Mouse (Mus musculus) heart, embryonic 10.5 days (tissue): Measurements from ENCODE around the gene Fgfr2. TPM values are rescaled to one million over a fixed set of nuclear protein-coding genes. Genes with fewer than 3 reads are reported as not detected.

Experiments used
- DNase-seq: peaks from one replicate; pipeline ENCODE4 v3.0.0-alpha.2; 2017; ENCODE audit warnings: low spot score
- H3K27ac ChIP-seq: fragments of 300-500 bp; sonication (generic); 2 replicates; pipeline ENCODE4 v1.5.1; 2016; ENCODE audit warnings: mild to moderate bottlenecking
- H3K27me3 ChIP-seq: fragments of 300-500 bp; sonication (generic); 2 replicates; pipeline ENCODE4 v1.6.1; 2016; ENCODE audit warnings: mild to moderate bottlenecking; ENCODE audit not compliant: poor library complexity, insufficient read depth, severe bottlenecking
- H3K36me3 ChIP-seq: fragments of 300-500 bp; sonication (generic); 2 replicates; pipeline ENCODE4 v1.6.1; 2016; ENCODE audit warnings: mild to moderate bottlenecking, moderate library complexity
- H3K4me1 ChIP-seq: fragments of 300-500 bp; sonication (generic); 2 replicates; pipeline ENCODE4 v1.6.1; 2016; ENCODE audit warnings: mild to moderate bottlenecking
- H3K4me3 ChIP-seq: fragments of 300-500 bp; sonication (generic); 2 replicates; pipeline ENCODE4 v1.5.1; 2016; ENCODE audit warnings: mild to moderate bottlenecking, moderate library complexity
- H3K9me3 ChIP-seq: fragments of 300-500 bp; sonication (generic); 2 replicates; pipeline ENCODE4 v1.6.1; 2016; ENCODE audit warnings: mild to moderate bottlenecking, moderate library complexity
- WGBS: fragments of 180-500 bp; shearing (Covaris S2); methylation state at CpG from one replicate; pipeline ENCODE4 v1.1.7; 2016; 5-methylcytosine and 5-hydroxymethylcytosine counted together
- polyA plus RNA-seq: library from polyadenylated mRNA; unstranded; fragments of >200 nt; fragmentation: Nextera tagmentation; extraction: Ambion mirVana; gene quantifications from 2 replicates; pipeline ENCODE4 v1.2.1, GENCODE M21; 2016

Fgfr2 gene
- polyA plus RNA-seq, 1 experiment from 2014 or later, result 46.6 TPM

- no peak for DNase-seq
- Histone ChIP-seq H3K9me3 (no peaks in the 10 kb centered on the region), H3K4me1 (peaks cover 45% of the 10 kb centered on the region), H3K4me3 (no peak overlapping the region), H3K27me3 (no peaks in the 10 kb centered on the region), H3K36me3 (peaks cover 16% of the 10 kb centered on the region), H3K27ac (no peak overlapping the region)
- WGBS, result 46% methylated on average over 2 of the region's 2 CpGs
Measured at GRCm38 (mm10) chr7:132751716-132752115, 371.4 kb downstream of the Fgfr2 start.

DNA sequence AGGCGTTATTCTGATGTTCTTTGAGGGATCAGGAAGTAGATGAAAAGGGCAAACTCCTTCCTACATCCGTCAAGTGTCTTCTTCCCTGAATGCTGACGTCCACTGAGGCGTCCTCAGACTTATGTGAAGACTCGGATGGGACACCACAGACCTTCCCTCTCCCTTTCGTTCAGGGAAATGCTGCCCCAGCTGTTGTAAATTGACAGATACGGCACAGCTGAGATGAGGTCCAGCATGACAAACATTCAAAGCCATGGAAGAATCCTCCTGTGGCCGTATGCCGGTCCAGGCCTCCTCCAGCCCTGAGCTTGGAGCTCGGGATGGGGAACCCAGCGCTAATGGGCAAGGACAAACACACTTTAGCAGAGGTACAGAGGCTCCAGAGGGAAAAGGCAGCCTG lies 373.6 kb downstream of the Fgfr2 start:
- H3K9me3 ChIP-seq, result no peaks in the 10 kb centered on the region
- peaks cover 31% of the 10 kb centered on the region for H3K4me1 ChIP-seq
- no peak overlapping the region for H3K27ac ChIP-seq
- no peaks in the 10 kb centered on the region for H3K27me3 ChIP-seq
- peaks cover 14% of the 10 kb centered on the region for H3K36me3 ChIP-seq
- no peak overlapping the region for H3K4me3 ChIP-seq
- DNase-seq, result no peak
- 89% methylated on average over 11 of the region's 11 CpGs for WGBS

- no peak for DNase-seq
- no peak overlapping the region for H3K27ac ChIP-seq
- H3K4me1 ChIP-seq, result peaks cover 19% of the 10 kb centered on the region; the same call in 1 of the 2 replicates
- 73% methylated on average over 3 of the region's 3 CpGs for WGBS
- H3K4me3 ChIP-seq, result no peak overlapping the region
- no peaks in the 10 kb centered on the region for H3K27me3 ChIP-seq
- peaks cover 14% of the 10 kb centered on the region for H3K36me3 ChIP-seq
- no peaks in the 10 kb centered on the region for H3K9me3 ChIP-seq
Measured at GRCm38 (mm10) chr7:132748076-132748769, 374.9 kb downstream of the Fgfr2 start.

- Histone ChIP-seq H3K27me3 (no peaks in the 10 kb centered on the region), H3K4me1 (peaks cover 18% of the 10 kb centered on the region; the same call in 1 of the 2 replicates), H3K9me3 (no peaks in the 10 kb centered on the region), H3K27ac (no peak overlapping the region), H3K36me3 (peaks cover 18% of the 10 kb centered on the region), H3K4me3 (no peak overlapping the region)
- no peak for DNase-seq
- 66% methylated on average over 6 of the region's 6 CpGs for WGBS
Measured at GRCm38 (mm10) chr7:132747096-132747495, 376.1 kb downstream of the Fgfr2 start.

DNA sequence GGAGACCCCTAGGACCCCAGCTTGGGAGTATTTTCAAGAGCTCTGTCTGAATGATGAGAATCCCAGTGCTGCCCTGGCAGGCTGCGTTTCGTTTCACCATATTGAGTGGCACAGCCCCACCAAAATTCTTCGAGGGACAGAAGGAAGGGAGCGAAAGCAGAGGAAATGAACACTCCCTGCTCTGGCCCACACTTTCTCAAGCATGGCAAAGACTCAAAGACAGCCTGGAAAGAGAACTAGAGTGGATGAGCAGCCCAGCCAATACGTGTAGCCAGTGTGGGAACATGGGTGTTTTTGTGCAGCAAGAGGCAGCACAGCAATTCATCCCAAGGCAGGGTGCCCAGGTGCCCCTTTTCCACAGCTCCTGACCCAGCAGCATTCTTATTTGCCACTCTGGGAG lies 380.2 kb downstream of the Fgfr2 start:
- 86% methylated on average over 5 of the region's 5 CpGs for WGBS
- H3K27me3 ChIP-seq, result no peaks in the 10 kb centered on the region
- no peak for DNase-seq

DNA sequence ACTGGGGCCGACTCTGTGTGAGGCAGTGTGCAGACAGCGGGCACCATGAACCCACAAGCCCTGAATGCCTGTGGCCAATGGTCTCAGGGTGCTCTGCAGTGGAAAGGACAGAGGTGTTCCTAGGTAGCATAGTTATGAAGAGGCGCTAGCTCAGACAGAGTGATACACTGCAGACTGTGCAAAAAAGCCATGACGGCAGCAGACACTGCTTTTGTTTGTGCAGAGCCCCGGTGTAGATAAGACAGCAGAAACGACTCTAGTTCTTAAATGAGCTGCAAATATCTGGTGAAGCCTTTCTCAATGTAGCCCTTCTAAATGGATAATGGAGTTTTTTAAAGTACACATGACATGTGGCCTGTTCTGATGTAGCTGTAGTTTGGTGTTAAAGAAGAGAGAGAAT lies 383.3 kb downstream of the Fgfr2 start:
- H3K27ac ChIP-seq, result 0 out of 2 replicates have a peak overlapping the region, but pooled peaks have one; percentile 23
- peaks cover 56% of the 10 kb centered on the region for H3K4me1 ChIP-seq

More for the DNA sequence above, 380.2 kb downstream of the Fgfr2 start:
- Histone ChIP-seq H3K9me3 (no peaks in the 10 kb centered on the region), H3K4me1 (peaks cover 31% of the 10 kb centered on the region), H3K4me3 (no peak overlapping the region), H3K27ac (no peak overlapping the region), H3K36me3 (0 out of 2 replicates have a peak, but pooled peaks cover 6% of the 10 kb centered on the region)

DNA sequence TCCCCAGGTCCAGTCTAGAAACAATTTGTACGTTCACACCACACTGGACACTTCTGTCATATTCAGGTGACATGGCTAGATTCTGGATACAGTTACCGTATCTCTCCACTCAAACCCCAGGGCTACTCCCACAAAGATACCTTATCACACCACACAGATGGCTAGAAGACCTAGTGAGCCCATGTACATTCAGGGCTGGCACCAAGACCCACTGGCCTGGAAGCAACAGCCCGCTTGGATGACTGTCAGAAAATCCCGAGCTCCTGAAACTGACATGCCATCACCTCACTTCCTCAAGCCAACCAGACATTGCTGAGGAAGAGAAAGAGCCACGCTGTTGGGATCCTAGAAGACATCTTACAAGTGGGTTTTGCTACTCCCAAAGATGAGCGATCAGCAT lies 384.3 kb downstream of the Fgfr2 start:
- 83% methylated on average over 6 of the region's 6 CpGs for WGBS
- H3K27ac ChIP-seq, result peak overlapping the region; percentile 9; the same call in 1 of the 2 replicates

More for the DNA sequence above, 383.3 kb downstream of the Fgfr2 start:
- 0 out of 2 replicates have a peak, but pooled peaks cover 7% of the 10 kb centered on the region for H3K36me3 ChIP-seq
- DNase-seq, result no peak
- 56% methylated on average over 6 of the region's 6 CpGs for WGBS
- H3K9me3 ChIP-seq, result no peaks in the 10 kb centered on the region
- no peak overlapping the region for H3K4me3 ChIP-seq
- H3K27me3 ChIP-seq, result no peaks in the 10 kb centered on the region

DNA sequence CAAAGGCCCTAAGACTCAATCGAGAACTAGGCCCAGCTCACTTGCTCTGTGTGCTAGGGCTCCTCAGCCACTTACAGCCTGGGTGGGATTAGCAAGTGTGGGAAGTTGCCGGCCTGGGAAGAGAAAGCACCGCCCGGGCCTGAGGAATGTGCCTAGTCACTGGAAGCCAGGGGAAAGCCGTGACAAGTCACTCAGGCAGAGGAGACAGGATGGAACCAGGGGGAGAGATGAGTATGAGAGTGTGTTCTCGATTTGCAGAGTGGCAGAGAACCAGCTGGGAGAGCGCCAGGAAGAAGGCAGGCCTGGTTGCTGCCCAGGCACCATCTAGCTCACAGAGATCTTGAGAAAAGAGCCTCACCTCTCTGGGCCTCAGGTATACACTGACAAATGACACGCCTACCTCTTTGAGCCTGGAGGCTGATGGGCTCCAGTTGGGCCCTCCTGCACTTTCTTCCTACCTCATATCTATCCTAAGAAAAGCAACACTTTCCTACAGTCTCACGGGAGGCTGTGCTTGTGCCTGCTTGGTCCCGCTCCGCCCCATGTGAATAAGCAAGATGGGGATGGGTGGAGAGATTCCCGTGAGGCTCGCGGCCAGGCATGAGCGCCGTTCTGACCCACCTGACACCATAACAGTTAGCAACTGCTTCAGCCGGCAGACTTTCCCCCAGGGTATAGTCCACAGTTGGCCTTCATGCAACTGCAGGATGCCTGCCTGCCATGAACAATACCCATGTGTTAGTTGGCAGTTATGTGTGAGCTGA lies 386.9 kb downstream of the Fgfr2 start:
- peak; percentile 82 for DNase-seq
- H3K4me1 ChIP-seq, result peaks cover 81% of the 10 kb centered on the region
- no peaks in the 10 kb centered on the region for H3K27me3 ChIP-seq
- WGBS, result 54% methylated on average over 17 of the region's 17 CpGs
- H3K27ac ChIP-seq, result peak overlapping the region; percentile 84
- H3K4me3 ChIP-seq, result no peak overlapping the region
- 0 out of 2 replicates have a peak, but pooled peaks cover 3% of the 10 kb centered on the region for H3K36me3 ChIP-seq
- H3K9me3 ChIP-seq, result no peaks in the 10 kb centered on the region

More for the DNA sequence above, 384.3 kb downstream of the Fgfr2 start:
- Histone ChIP-seq H3K27me3 (no peaks in the 10 kb centered on the region), H3K4me3 (no peak overlapping the region), H3K9me3 (no peaks in the 10 kb centered on the region), H3K4me1 (peaks cover 66% of the 10 kb centered on the region), H3K36me3 (0 out of 2 replicates have a peak, but pooled peaks cover 7% of the 10 kb centered on the region)
- no peak for DNase-seq

- WGBS, result 29% methylated on average over 5 of the region's 5 CpGs
- Histone ChIP-seq H3K27ac (peak overlapping the region; percentile 84), H3K36me3 (0 out of 2 replicates have a peak, but pooled peaks cover 3% of the 10 kb centered on the region), H3K4me3 (no peak overlapping the region), H3K27me3 (no peaks in the 10 kb centered on the region), H3K4me1 (peaks cover 83% of the 10 kb centered on the region), H3K9me3 (no peaks in the 10 kb centered on the region)
- no peak for DNase-seq
Measured at GRCm38 (mm10) chr7:132735145-132735544, 388.0 kb downstream of the Fgfr2 start.

DNA sequence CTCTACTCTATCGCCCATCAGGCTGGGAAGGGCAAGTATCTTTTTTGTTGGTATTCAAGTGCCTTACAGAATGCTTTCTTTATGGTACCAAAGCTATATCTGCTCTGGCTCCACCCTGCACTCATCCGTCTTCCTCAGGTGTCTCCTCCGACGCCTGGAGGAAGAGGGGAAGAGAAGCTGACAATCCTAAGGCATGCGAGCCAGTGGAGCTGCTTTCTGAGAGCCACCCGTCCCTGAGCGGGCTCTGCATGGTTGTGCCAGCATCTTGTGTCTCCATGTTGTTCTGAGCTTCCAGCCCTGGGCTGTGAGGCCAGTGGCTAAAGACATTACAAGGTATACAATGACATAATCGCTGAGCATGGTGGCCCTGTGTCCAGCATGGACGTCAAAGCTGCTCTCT lies 388.9 kb downstream of the Fgfr2 start:
- Histone ChIP-seq H3K9me3 (no peaks in the 10 kb centered on the region), H3K4me1 (peaks cover 80% of the 10 kb centered on the region), H3K36me3 (0 out of 2 replicates have a peak, but pooled peaks cover 3% of the 10 kb centered on the region), H3K27ac (peak overlapping the region; percentile 84; the same call in 1 of the 2 replicates), H3K4me3 (no peak overlapping the region), H3K27me3 (no peaks in the 10 kb centered on the region)
- 82% methylated on average over 9 of the region's 9 CpGs for WGBS
- no peak for DNase-seq

GRCm38 (mm10) chr7:132733521-132733920 lies 389.6 kb downstream of the Fgfr2 start:
- Histone ChIP-seq H3K4me3 (no peak overlapping the region), H3K4me1 (peaks cover 87% of the 10 kb centered on the region), H3K9me3 (no peaks in the 10 kb centered on the region), H3K36me3 (0 out of 2 replicates have a peak, but pooled peaks cover 3% of the 10 kb centered on the region), H3K27me3 (no peaks in the 10 kb centered on the region), H3K27ac (no peak overlapping the region)
- 76% methylated on average over 6 of the region's 6 CpGs for WGBS
- DNase-seq, result no peak

- no peak overlapping the region for H3K4me3 ChIP-seq
- 81% methylated on average over 6 of the region's 6 CpGs for WGBS
- peaks cover 83% of the 10 kb centered on the region for H3K4me1 ChIP-seq
- no peaks in the 10 kb centered on the region for H3K36me3 ChIP-seq
- H3K27ac ChIP-seq, result peak overlapping the region; percentile 43; the same call in 1 of the 2 replicates
- H3K27me3 ChIP-seq, result no peaks in the 10 kb centered on the region
- no peak for DNase-seq
- no peaks in the 10 kb centered on the region for H3K9me3 ChIP-seq
Measured at GRCm38 (mm10) chr7:132732136-132732789, 390.9 kb downstream of the Fgfr2 start.
